Mouse (Mus musculus): ENCODE results near the gene Zfp184. TPM values are rescaled to one million over a fixed set of nuclear protein-coding genes. Genes with fewer than 3 reads are reported as not detected.

Gene Zfp184
- total and polyA plus RNA-seq, 3 experiments, result 0.42 to 1.0 TPM; not detected in 1

GRCm38 (mm10) chr13:21918570-21919419 lies 26.1 kb upstream of the Zfp184 start:
- Histone ChIP-seq H3K27ac (ENCODE audit: control insufficient read depth, low read depth, low read length) (no peak overlapping the region), H3K36me3 (ENCODE audit: control insufficient read depth in 1 of 2, insufficient read depth in 2 of 2, low read length in 2 of 2) (peaks cover 0 to 8% of the 10 kb centered on the region in 2 experiments; a peak in 2 of 4 replicates), H3K4me3 (ENCODE audit: control insufficient read depth in 1 of 2, insufficient read depth in 1 of 2, low read depth in 2 of 2, low read length in 2 of 2) (peak overlapping the region; percentile 44 to 84), H3K9ac (ENCODE audit: control insufficient read depth, low read depth, low read length, poor library complexity, severe bottlenecking) (peak overlapping the region; percentile 58), H3K4me1 (ENCODE audit: control insufficient read depth in 1 of 2, insufficient read depth in 2 of 2, low read length in 2 of 2) (peaks cover 0 to 3% of the 10 kb centered on the region in 2 experiments; a peak in 2 of 4 replicates), H3K79me2 (ENCODE audit: control insufficient read depth, insufficient read depth, low read length, poor library complexity) (no peaks in the 10 kb centered on the region), H3K27me3 (ENCODE audit: control insufficient read depth in 1 of 2, insufficient read depth in 2 of 2, low read length in 2 of 2) (no peaks in the 10 kb centered on the region), H3K9me3 (replicated peaks; ENCODE audit: insufficient read depth, low read length) (no peaks in the 10 kb centered on the region)
- DNase-seq (ENCODE audit: low read depth, low spot score), result peak; percentile 90
- TF ChIP-seq MYC (IDR thresholded peaks at IDR 0.05; ENCODE audit: low read depth, low read length) (no peak), TBP (IDR thresholded peaks at IDR 0.05; ENCODE audit: low read depth, low read length) (peak; percentile 100), POLR2AphosphoS2 (IDR thresholded peaks at IDR 0.05; ENCODE audit: low read length) (no peak)

- peak; percentile 76 for DNase-seq (ENCODE audit: low read depth, low spot score)
Observed at GRCm38 (mm10) chr13:21919836-21920431, 25.0 kb upstream of the Zfp184 start.

GRCm38 (mm10) chr13:21920681-21921233 lies 24.1 kb upstream of the Zfp184 start:
- peak; percentile 63 for DNase-seq (ENCODE audit: low read depth, low spot score)
- Histone ChIP-seq H3K4me3 (ENCODE audit: control insufficient read depth in 1 of 2, insufficient read depth in 1 of 2, low read depth in 2 of 2, low read length in 2 of 2) (no peak overlapping the region), H3K9ac (ENCODE audit: control insufficient read depth, low read depth, low read length, poor library complexity, severe bottlenecking) (no peak overlapping the region), H3K27ac (ENCODE audit: control insufficient read depth, low read depth, low read length) (no peak overlapping the region), H3K79me2 (ENCODE audit: control insufficient read depth, insufficient read depth, low read length, poor library complexity) (no peaks in the 10 kb centered on the region), H3K27me3 (ENCODE audit: control insufficient read depth in 1 of 2, insufficient read depth in 2 of 2, low read length in 2 of 2) (no peaks in the 10 kb centered on the region), H3K9me3 (replicated peaks; ENCODE audit: insufficient read depth, low read length) (no peaks in the 10 kb centered on the region), H3K36me3 (ENCODE audit: control insufficient read depth in 1 of 2, insufficient read depth in 2 of 2, low read length in 2 of 2) (peaks cover 0 to 8% of the 10 kb centered on the region in 2 experiments; a peak in 2 of 4 replicates), H3K4me1 (ENCODE audit: control insufficient read depth in 1 of 2, insufficient read depth in 2 of 2, low read length in 2 of 2) (peaks cover 0 to 1% of the 10 kb centered on the region in 2 experiments; a peak in 1 of 4 replicates)
- TF ChIP-seq TBP (IDR thresholded peaks at IDR 0.05; ENCODE audit: low read depth, low read length) (peak; percentile 99), MAZ (IDR thresholded peaks at IDR 0.05; ENCODE audit: low read depth, low read length) (no peak)

More at GRCm38 (mm10) chr13:21919836-21920431, 25.0 kb upstream of the Zfp184 start:
- TF ChIP-seq USF1 (IDR thresholded peaks at IDR 0.05; ENCODE audit: low read depth, low read length) (no peak), TBP (IDR thresholded peaks at IDR 0.05; ENCODE audit: low read depth, low read length) (peak; percentile 100)
- Histone ChIP-seq H3K4me1 (ENCODE audit: control insufficient read depth in 1 of 2, insufficient read depth in 2 of 2, low read length in 2 of 2) (peaks cover 0 to 3% of the 10 kb centered on the region in 2 experiments; a peak in 2 of 4 replicates), H3K27ac (ENCODE audit: control insufficient read depth, low read depth, low read length) (no peak overlapping the region), H3K36me3 (ENCODE audit: control insufficient read depth in 1 of 2, insufficient read depth in 2 of 2, low read length in 2 of 2) (peaks cover 0 to 9% of the 10 kb centered on the region in 2 experiments; a peak in 2 of 4 replicates), H3K79me2 (ENCODE audit: control insufficient read depth, insufficient read depth, low read length, poor library complexity) (no peaks in the 10 kb centered on the region), H3K9ac (ENCODE audit: control insufficient read depth, low read depth, low read length, poor library complexity, severe bottlenecking) (no peak overlapping the region), H3K9me3 (replicated peaks; ENCODE audit: insufficient read depth, low read length) (no peaks in the 10 kb centered on the region), H3K4me3 (ENCODE audit: control insufficient read depth in 1 of 2, insufficient read depth in 1 of 2, low read depth in 2 of 2, low read length in 2 of 2) (peak overlapping the region; percentile 4 to 84; a peak in 3 of 4 replicates), H3K27me3 (ENCODE audit: control insufficient read depth in 1 of 2, insufficient read depth in 2 of 2, low read length in 2 of 2) (no peaks in the 10 kb centered on the region)
